Mouse (Mus musculus) bone marrow macrophage, adult 2 months (primary cell): ENCODE measurements at regions not wholly inside any gene's neighbourhood (a gene's known extent, or its start where the extent isn't known, plus 50 kb on each side); places are given as distances from the start of the nearest gene placed in this dataset.

ENCODE experiments used
- CTCF ChIP-seq: IDR thresholded peaks from 2 replicates; pipeline ENCODE4 v1.5.1; 2012; ENCODE audit warnings: low read depth, mild to moderate bottlenecking, low read length, moderate library complexity
- POLR2A ChIP-seq: IDR thresholded peaks from 2 replicates; pipeline ENCODE4 v1.6.1; 2012; ENCODE audit warnings: mild to moderate bottlenecking, low read depth, low read length, borderline replicate concordance

GRCm38 (mm10) chr13:107126636-107127035 is 104.7 kb upstream of the Kif2a start:
- TF ChIP-seq CTCF (no peak), POLR2A (no peak)
